Mouse (Mus musculus): ENCODE measurements around the gene Gm11563.

DNA sequence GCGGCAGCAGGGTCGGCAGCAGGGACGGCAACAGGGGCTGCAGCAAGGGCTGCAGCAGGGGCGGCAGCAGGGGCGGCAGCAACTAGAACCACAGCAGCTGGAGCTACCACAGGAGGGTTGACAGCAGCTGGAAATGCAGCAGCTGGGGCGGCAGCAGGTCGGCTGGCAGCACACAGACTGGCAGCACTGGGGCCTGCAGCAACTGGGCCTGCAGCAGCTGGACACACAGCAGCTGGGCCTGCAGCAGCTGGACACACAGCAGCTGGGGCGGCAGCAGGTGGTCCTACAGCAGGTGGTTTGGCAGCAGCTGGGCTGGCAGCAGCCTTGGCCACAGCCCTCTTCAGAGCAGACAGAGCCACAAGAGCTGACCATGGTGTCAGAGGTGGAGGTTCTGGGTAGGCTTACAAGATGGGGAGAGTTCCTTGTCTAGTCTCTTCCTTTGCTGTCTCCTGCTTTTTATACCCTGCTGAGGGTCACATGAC lies 24.1 kb downstream of the Gm11563 start, which contains the start of gene Krtap4-2:
- TF ChIP-seq POLR2A (IDR thresholded peaks at IDR 0.05; ENCODE audit: borderline replicate concordance, extremely low read depth, insufficient read depth, insufficient read length, poor library complexity, severe bottlenecking) (no peak), CTCF (IDR thresholded peaks at IDR 0.05; ENCODE audit: borderline replicate concordance, extremely low read depth, insufficient read depth, insufficient read length) (no peak)

Measured in brain, embryonic 14.5 days (tissue).